Mouse (Mus musculus) left cerebral cortex, adult 2 months (tissue): ENCODE results near the gene Cdkal1. TPM values are rescaled to one million over a fixed set of nuclear protein-coding genes. Genes with fewer than 3 reads are reported as not detected.

Experiments used
- DNase-seq, 2 experiments: peaks; one replicate each; pipeline ENCODE4 v3.0.0; 2021 to 2022; ENCODE audit warnings: low spot score in 2 of 2, mixed read lengths in 1 of 2; ENCODE audit errors: extremely low spot score in 1 of 2
- H3K27ac ChIP-seq: fragments of 200-600 bp; 2 replicates; pipeline ENCODE4 v1.8.1; 2022
- H3K4me3 ChIP-seq: fragments of 200-600 bp; 2 replicates; pipeline ENCODE4 v1.8.1; 2022
- CTCF ChIP-seq: fragments of 200-600 bp; IDR thresholded peaks from 2 replicates; pipeline ENCODE4 v1.8.1; 2022; ENCODE audit warnings: antibody characterized with exemption, mild to moderate bottlenecking, moderate library complexity
- intact Hi-C: fragments of 180-260 bp; cut with DNase I; formaldehyde crosslinking; loops from one replicate; pipeline ENCODE4 v1.15.1; 2025
- total RNA-seq, 2 experiments: library from RNA; stranded (reverse); gene quantifications; 2 replicates each; pipeline ENCODE4 v1.2.3; 2021

Gene Cdkal1
- total RNA-seq, 2 experiments from 2014 or later, result 23.2 to 23.8 TPM

GRCm38 (mm10) chr13:29610051-29610931 is 245.2 kb downstream of the Cdkal1 start:
- no peak overlapping the region for H3K27ac ChIP-seq

DNA sequence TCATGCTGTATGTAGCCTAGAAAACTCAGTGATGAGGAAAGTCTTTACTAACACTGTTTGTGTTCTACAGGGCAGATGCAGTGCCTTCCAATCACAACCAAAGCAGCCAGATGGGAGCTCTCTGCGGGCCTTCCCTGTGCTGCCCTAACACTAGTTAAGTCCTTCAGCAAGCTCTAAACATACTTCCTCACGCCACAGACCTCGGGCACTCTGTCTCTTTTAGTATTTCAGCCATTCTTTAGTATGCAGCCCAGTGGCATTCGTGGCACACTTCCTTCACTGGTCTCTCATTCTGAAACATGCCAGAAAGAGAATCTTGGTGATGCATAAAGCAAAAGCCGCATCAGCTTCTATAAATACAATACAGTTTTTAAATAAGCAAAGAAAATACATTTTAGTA is 246.0 kb downstream of the Cdkal1 start:
- Histone ChIP-seq H3K4me3 (no peak overlapping the region), H3K27ac (no peak overlapping the region)
- no peak for TF ChIP-seq CTCF
- no peak for DNase-seq
- intact Hi-C loops, result no loop called here

More at GRCm38 (mm10) chr13:29610051-29610931, 245.2 kb downstream of the Cdkal1 start:
- no peak overlapping the region for H3K4me3 ChIP-seq
- DNase-seq, result no peak
- no peak for TF ChIP-seq CTCF
- intact Hi-C loops, result no loop called here

DNA sequence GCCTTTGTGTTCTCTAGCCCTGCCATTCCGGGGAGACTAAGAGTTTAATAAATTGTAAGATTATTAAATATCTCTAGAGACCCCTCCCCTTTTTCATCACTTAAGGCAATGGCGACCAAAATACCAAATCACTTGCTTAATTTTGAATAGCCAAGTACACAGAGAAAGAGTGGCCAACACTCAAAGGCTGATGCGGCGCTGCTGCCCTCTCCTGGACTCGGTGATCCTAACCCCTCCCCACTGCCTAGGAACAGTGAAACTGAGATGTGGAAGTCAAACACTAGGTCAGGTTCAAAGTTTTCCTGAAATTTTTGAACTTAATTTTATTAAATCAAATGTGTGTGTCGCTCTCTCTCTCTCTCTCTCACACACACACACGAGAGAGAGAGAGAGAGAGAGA is 251.2 kb downstream of the Cdkal1 start:
- Histone ChIP-seq H3K4me3 (no peak overlapping the region), H3K27ac (no peak overlapping the region)
- TF ChIP-seq CTCF, result peak; percentile 72
- intact Hi-C loops, result loop anchor here (1.0 to 5.0 kb wide), 2 partner anchors 233 to 646 kb away; no protein-coding TSS in a partner anchor
- DNase-seq, result peak; percentile 47 to 52

- Histone ChIP-seq H3K27ac (no peak overlapping the region), H3K4me3 (no peak overlapping the region)
- TF ChIP-seq CTCF, result no peak
- intact Hi-C loops, result loop anchor here (5.0 kb wide), 1 partner anchor 234 kb away; no protein-coding TSS in a partner anchor
- no peak for DNase-seq
Measured at GRCm38 (mm10) chr13:29603597-29603996, 251.9 kb downstream of the Cdkal1 start.

GRCm38 (mm10) chr13:29601033-29601432 is 254.4 kb downstream of the Cdkal1 start:
- intact Hi-C loops, result loop anchor here (5.0 kb wide), 1 partner anchor 236 kb away; no protein-coding TSS in a partner anchor
- H3K27ac ChIP-seq, result no peak overlapping the region
- TF ChIP-seq CTCF, result no peak

DNA sequence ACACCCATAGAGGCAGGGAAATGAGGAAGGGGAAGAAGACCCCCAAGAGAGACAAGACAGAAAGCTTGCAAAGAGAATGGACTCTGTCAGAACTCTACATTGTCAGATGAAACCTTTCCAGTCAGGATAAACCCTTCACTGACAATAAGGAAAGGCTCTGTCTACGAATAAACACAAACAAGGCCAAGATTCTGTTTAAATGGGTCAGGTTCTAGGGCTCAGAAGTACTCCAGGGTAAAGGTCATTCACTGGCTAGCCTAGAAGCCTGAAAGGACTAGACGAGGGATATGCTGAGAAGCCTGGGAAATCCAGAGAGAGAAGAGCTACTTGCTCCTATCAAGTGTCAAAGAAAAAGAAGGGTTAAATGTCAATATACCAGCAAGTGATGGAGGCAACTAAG is 255.8 kb downstream of the Cdkal1 start:
- no peak for DNase-seq
- no peak for TF ChIP-seq CTCF
- intact Hi-C loops, result loop anchor here (5.0 kb wide), 1 partner anchor 238 kb away; no protein-coding TSS in a partner anchor
- Histone ChIP-seq H3K27ac (no peak overlapping the region), H3K4me3 (no peak overlapping the region)

More at GRCm38 (mm10) chr13:29601033-29601432, 254.4 kb downstream of the Cdkal1 start:
- H3K4me3 ChIP-seq, result no peak overlapping the region
- DNase-seq, result no peak

DNA sequence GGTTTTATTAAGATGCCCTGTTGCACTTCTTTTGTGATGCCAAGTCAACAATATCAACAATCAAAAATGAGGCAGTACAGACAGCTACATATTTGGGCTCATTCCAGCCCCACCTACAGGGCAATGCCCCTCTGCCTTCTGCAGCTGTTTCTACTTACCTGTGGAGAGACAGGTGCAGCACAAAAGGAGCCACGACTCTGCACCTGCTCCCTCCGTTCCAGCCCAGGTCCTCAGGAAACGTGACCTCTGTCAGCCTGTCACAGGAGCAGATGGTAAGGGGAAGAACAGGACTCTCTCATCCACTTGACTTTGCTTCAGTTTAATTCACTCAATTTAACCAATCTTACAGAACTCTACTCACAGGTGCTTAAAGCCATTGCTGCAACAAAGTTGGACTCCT is 258.7 kb downstream of the Cdkal1 start:
- no peak for DNase-seq
- Histone ChIP-seq H3K4me3 (no peak overlapping the region), H3K27ac (no peak overlapping the region)
- no peak for TF ChIP-seq CTCF
- intact Hi-C loops, result no loop called here

- H3K4me3 ChIP-seq, result no peak overlapping the region
- no peak for DNase-seq
- intact Hi-C loops, result no loop called here
- no peak overlapping the region for H3K27ac ChIP-seq
- no peak for TF ChIP-seq CTCF
Measured at GRCm38 (mm10) chr13:29593096-29593495, 262.4 kb downstream of the Cdkal1 start.

- no peak for TF ChIP-seq CTCF
- intact Hi-C loops, result no loop called here
- DNase-seq, result no peak
- no peak overlapping the region for H3K27ac ChIP-seq
- H3K4me3 ChIP-seq, result no peak overlapping the region
Measured at GRCm38 (mm10) chr13:29590685-29591084, 264.8 kb downstream of the Cdkal1 start.

- H3K27ac ChIP-seq, result no peak overlapping the region
- intact Hi-C loops, result no loop called here
- TF ChIP-seq CTCF, result no peak
- no peak overlapping the region for H3K4me3 ChIP-seq
- no peak for DNase-seq
Measured at GRCm38 (mm10) chr13:29590164-29590563, 265.3 kb downstream of the Cdkal1 start.

GRCm38 (mm10) chr13:29588693-29589092 is 266.8 kb downstream of the Cdkal1 start:
- Histone ChIP-seq H3K4me3 (no peak overlapping the region), H3K27ac (no peak overlapping the region)
- DNase-seq, result no peak
- TF ChIP-seq CTCF, result no peak
- intact Hi-C loops, result no loop called here

- peak in 1 of 2 experiments; percentile 28 for DNase-seq
- H3K4me3 ChIP-seq, result no peak overlapping the region
- no peak overlapping the region for H3K27ac ChIP-seq
- TF ChIP-seq CTCF, result no peak
- intact Hi-C loops, result no loop called here
Measured at GRCm38 (mm10) chr13:29581762-29582700, 273.4 kb downstream of the Cdkal1 start.
